Mouse (Mus musculus) erythroblast, embryonic 14.5 days (primary cell): ENCODE results near the gene Btnl6.

ENCODE experiments used
- GATA1 ChIP-seq: IDR thresholded peaks from 2 replicates; pipeline ENCODE4 v1.6.1; 2012; ENCODE audit warnings: low read length, inconsistent platforms, mixed read lengths
- TAL1 ChIP-seq: IDR thresholded peaks from 3 replicates; pipeline ENCODE4 v1.6.1; 2012; ENCODE audit warnings: low read length, inconsistent platforms, mixed read lengths

DNA sequence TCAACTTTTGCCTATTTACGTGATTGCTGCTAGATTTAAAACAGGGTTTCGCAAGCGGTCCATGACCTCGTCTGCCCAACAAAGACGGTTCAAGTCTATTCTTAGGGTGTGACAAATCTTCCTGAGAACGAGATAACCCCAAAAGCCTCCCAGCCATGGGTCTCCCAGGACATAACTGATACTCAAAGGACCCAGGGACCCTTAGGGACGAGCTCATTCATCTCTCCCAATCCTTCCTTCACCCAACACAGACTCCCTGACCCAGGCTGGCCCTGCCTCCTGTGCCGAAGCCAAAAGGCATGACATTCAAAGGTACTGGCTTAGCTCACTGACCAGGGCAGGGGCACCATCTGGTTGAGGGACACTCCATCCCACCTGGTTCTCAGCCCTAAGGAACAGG is 39.3 kb upstream of the Btnl6 start:
- TF ChIP-seq GATA1 (no peak), TAL1 (no peak)
